Mouse (Mus musculus): ENCODE data around the gene Grip1.

Grip1 gene

GRCm38 (mm10) chr10:119757219-119757618 lies 303.6 kb downstream of the Grip1 start:
- no peak for DNase-seq (ENCODE audit: low read depth)

- DNase-seq (ENCODE audit: low read depth) = no peak
These were observed 308.1 kb downstream of the Grip1 start for GRCm38 (mm10) chr10:119761451-119762367.

GRCm38 (mm10) chr10:119778871-119779270 lies 325.2 kb downstream of the Grip1 start:
- no peak for DNase-seq (ENCODE audit: low read depth)

- DNase-seq (ENCODE audit: low read depth) = no peak
These were observed 326.0 kb downstream of the Grip1 start for GRCm38 (mm10) chr10:119779657-119780056.

- DNase-seq (ENCODE audit: low read depth) = no peak
These were observed 336.9 kb downstream of the Grip1 start for GRCm38 (mm10) chr10:119790507-119790906.

- DNase-seq (ENCODE audit: low read depth) = no peak
These were observed 348.8 kb downstream of the Grip1 start for GRCm38 (mm10) chr10:119802421-119802820.

- peak; percentile 10 for DNase-seq (ENCODE audit: low read depth)
These were observed 350.2 kb downstream of the Grip1 start for GRCm38 (mm10) chr10:119803633-119804422.

- DNase-seq (ENCODE audit: low read depth) = no peak
These were observed 350.8 kb downstream of the Grip1 start for GRCm38 (mm10) chr10:119804423-119804814.

- no peak for DNase-seq (ENCODE audit: low read depth)
These were observed 351.5 kb downstream of the Grip1 start for GRCm38 (mm10) chr10:119805082-119805481.

GRCm38 (mm10) chr10:119806151-119806550 lies 352.5 kb downstream of the Grip1 start:
- DNase-seq (ENCODE audit: low read depth) = no peak

- DNase-seq (ENCODE audit: low read depth) = no peak
These were observed 354.8 kb downstream of the Grip1 start for GRCm38 (mm10) chr10:119808384-119808783.

- DNase-seq (ENCODE audit: low read depth) = no peak
These were observed 360.5 kb downstream of the Grip1 start for GRCm38 (mm10) chr10:119814087-119814486.

GRCm38 (mm10) chr10:119816001-119816400 lies 362.4 kb downstream of the Grip1 start:
- no peak for DNase-seq (ENCODE audit: low read depth)

GRCm38 (mm10) chr10:119818381-119818780 lies 364.8 kb downstream of the Grip1 start:
- DNase-seq (ENCODE audit: low read depth) = no peak

GRCm38 (mm10) chr10:119819102-119819681 lies 365.6 kb downstream of the Grip1 start:
- no peak for DNase-seq (ENCODE audit: low read depth)

- no peak for DNase-seq (ENCODE audit: low read depth)
These were observed 366.1 kb downstream of the Grip1 start for GRCm38 (mm10) chr10:119819740-119820139.

GRCm38 (mm10) chr10:119820428-119820827 lies 366.8 kb downstream of the Grip1 start:
- DNase-seq (ENCODE audit: low read depth) = no peak

- DNase-seq (ENCODE audit: low read depth) = no peak
These were observed 370.1 kb downstream of the Grip1 start for GRCm38 (mm10) chr10:119823691-119824090.

GRCm38 (mm10) chr10:119824521-119824920 lies 370.9 kb downstream of the Grip1 start:
- DNase-seq (ENCODE audit: low read depth) = no peak

GRCm38 (mm10) chr10:119830388-119830956 lies 376.8 kb downstream of the Grip1 start:
- DNase-seq (ENCODE audit: low read depth) = no peak

- DNase-seq (ENCODE audit: low read depth) = no peak
These were observed 377.5 kb downstream of the Grip1 start for GRCm38 (mm10) chr10:119831086-119831485.

- no peak for DNase-seq (ENCODE audit: low read depth)
These were observed 379.7 kb downstream of the Grip1 start for GRCm38 (mm10) chr10:119833334-119833733.
